Mouse (Mus musculus) adrenal gland, adult (tissue): ENCODE results near the gene Slc16a10.

Experiments used
- DNase-seq, 2 experiments: peaks; one replicate each; pipeline ENCODE4 v3.0.0; 2022 to 2023; ENCODE audit warnings: low spot score in 1 of 2; ENCODE audit not compliant: inconsistent age in 2 of 2

The Slc16a10 gene

GRCm38 (mm10) chr10:40113517-40114085 is 28.5 kb downstream of the Slc16a10 start:
- no peak for DNase-seq

GRCm38 (mm10) chr10:40112256-40112655 is 29.8 kb downstream of the Slc16a10 start:
- DNase-seq = no peak

GRCm38 (mm10) chr10:40109520-40109919 is 32.5 kb downstream of the Slc16a10 start:
- DNase-seq = no peak

- DNase-seq = no peak
Observed at GRCm38 (mm10) chr10:40108992-40109391, 33.1 kb downstream of the Slc16a10 start.

- DNase-seq = peak; percentile 45 to 83
Observed at GRCm38 (mm10) chr10:40107995-40108394, 34.1 kb downstream of the Slc16a10 start.

- DNase-seq = no peak
Observed at GRCm38 (mm10) chr10:40105174-40105573, 36.9 kb downstream of the Slc16a10 start.

- peak; percentile 27 to 79 for DNase-seq
Observed at GRCm38 (mm10) chr10:40103790-40104189, 38.3 kb downstream of the Slc16a10 start.

- DNase-seq = no peak
Observed at GRCm38 (mm10) chr10:40102986-40103385, 39.1 kb downstream of the Slc16a10 start.

GRCm38 (mm10) chr10:40102166-40102565 is 39.9 kb downstream of the Slc16a10 start:
- DNase-seq = no peak

- no peak for DNase-seq
Observed at GRCm38 (mm10) chr10:40098441-40098840, 43.6 kb downstream of the Slc16a10 start.

- DNase-seq = peak; percentile 22 to 72
Observed at GRCm38 (mm10) chr10:40097519-40097918, 44.5 kb downstream of the Slc16a10 start.

- peak; percentile 42 to 69 for DNase-seq
Observed at GRCm38 (mm10) chr10:40094752-40095151, 47.3 kb downstream of the Slc16a10 start.

- peak in 1 of 2 experiments; percentile 47 for DNase-seq
Observed at GRCm38 (mm10) chr10:40093526-40093925, 48.5 kb downstream of the Slc16a10 start.

- DNase-seq = no peak
Observed at GRCm38 (mm10) chr10:40091455-40091854, 50.6 kb downstream of the Slc16a10 start.

GRCm38 (mm10) chr10:40090504-40091428 is 51.3 kb downstream of the Slc16a10 start:
- DNase-seq = no peak

GRCm38 (mm10) chr10:40084332-40085093 is 57.5 kb downstream of the Slc16a10 start:
- DNase-seq = peak in 1 of 2 experiments; percentile 54

GRCm38 (mm10) chr10:40083556-40083955 is 58.5 kb downstream of the Slc16a10 start:
- peak in 1 of 2 experiments; percentile 25 for DNase-seq

- DNase-seq = no peak
Observed at GRCm38 (mm10) chr10:40082668-40083067, 59.4 kb downstream of the Slc16a10 start.

GRCm38 (mm10) chr10:40080533-40080932 is 61.5 kb downstream of the Slc16a10 start:
- DNase-seq = no peak

- DNase-seq = peak in 1 of 2 experiments; percentile 53
Observed at GRCm38 (mm10) chr10:40079256-40079655, 62.8 kb downstream of the Slc16a10 start.

- peak in 1 of 2 experiments; percentile 31 for DNase-seq
Observed at GRCm38 (mm10) chr10:40077960-40078353, 64.1 kb downstream of the Slc16a10 start.
